Mouse (Mus musculus) myocyte (in vitro differentiated cells): Measurements from ENCODE around the gene Gm20388.

Experiments used
- CEBPB ChIP-seq: IDR thresholded peaks from 2 replicates; pipeline ENCODE4 v1.6.1; 2011; ENCODE audit warnings: mild to moderate bottlenecking, moderate library complexity; ENCODE audit not compliant: poor library complexity, insufficient read depth, severe bottlenecking
- E2F4 ChIP-seq: IDR thresholded peaks from one replicate; pipeline ENCODE4 v1.6.1; 2011; ENCODE audit warnings: mild to moderate bottlenecking, control low read depth, moderate library complexity; ENCODE audit not compliant: insufficient read depth
- MAX ChIP-seq: IDR thresholded peaks from one replicate; pipeline ENCODE4 v1.6.1; 2011; ENCODE audit warnings: low read depth, mild to moderate bottlenecking, control low read depth
- MYOD1 ChIP-seq, 3 experiments: IDR thresholded peaks; one replicate each; pipeline ENCODE4 v1.6.1; 2011; ENCODE audit warnings: control low read depth in 2 of 3, low read depth in 2 of 3, mild to moderate bottlenecking in 2 of 3, moderate library complexity in 1 of 3; ENCODE audit not compliant: insufficient read length in 2 of 3, control insufficient read depth in 1 of 3
- MYOG ChIP-seq, 3 experiments: IDR thresholded peaks; one replicate each; pipeline ENCODE4 v1.6.1; 2011; ENCODE audit warnings: control low read depth in 2 of 3, low read depth in 2 of 3, mild to moderate bottlenecking in 2 of 3; ENCODE audit not compliant: insufficient read length in 2 of 3, control insufficient read depth in 1 of 3, insufficient read depth in 1 of 3
- POLR2A ChIP-seq: IDR thresholded peaks from one replicate; pipeline ENCODE4 v1.6.1; 2011; ENCODE audit warnings: low read depth, mild to moderate bottlenecking, control low read depth, moderate library complexity; ENCODE audit not compliant: insufficient read length
- POLR2AphosphoS2 ChIP-seq: IDR thresholded peaks from one replicate; pipeline ENCODE4 v1.6.1; 2011; ENCODE audit warnings: low read depth, control low read depth; ENCODE audit not compliant: insufficient read length
- REST ChIP-seq: IDR thresholded peaks from one replicate; pipeline ENCODE4 v1.6.1; 2011; ENCODE audit warnings: mild to moderate bottlenecking, control low read depth, moderate library complexity; ENCODE audit not compliant: insufficient read depth, insufficient read length
- SRF ChIP-seq: IDR thresholded peaks from one replicate; pipeline ENCODE4 v1.6.1; 2011; ENCODE audit warnings: low read depth; ENCODE audit not compliant: control insufficient read depth, insufficient read length
- TCF12 ChIP-seq: IDR thresholded peaks from one replicate; pipeline ENCODE4 v1.6.1; 2011; ENCODE audit warnings: mild to moderate bottlenecking, control low read depth; ENCODE audit not compliant: poor library complexity, insufficient read depth, severe bottlenecking
- USF1 ChIP-seq: IDR thresholded peaks from one replicate; pipeline ENCODE4 v1.6.1; 2011; ENCODE audit warnings: low read depth, mild to moderate bottlenecking, control low read depth, moderate library complexity

- TF ChIP-seq POLR2A (no peak), USF1 (no peak), MYOD1 (IDR thresholded peaks at IDR 0.05; ENCODE audit: control insufficient read depth in 1 of 3, insufficient read length in 2 of 3, low read depth in 2 of 3) (no peak), TCF12 (no peak), MYOG (IDR thresholded peaks at IDR 0.05; ENCODE audit: control insufficient read depth in 1 of 3, insufficient read depth in 1 of 3, insufficient read length in 2 of 3, low read depth in 2 of 3) (no peak), MAX (no peak), CEBPB (no peak), POLR2AphosphoS2 (no peak), E2F4 (no peak), REST (no peak), SRF (no peak)
Observed at GRCm38 (mm10) chr8:121821320-121821719, 1910.7 kb downstream of the Gm20388 start.
